Mouse (Mus musculus) bone marrow macrophage, adult 2 months (primary cell): ENCODE results near the gene Pde4c.

ENCODE experiments used
- CTCF ChIP-seq: IDR thresholded peaks from 2 replicates; pipeline ENCODE4 v1.5.1; 2012; ENCODE audit warnings: low read depth, mild to moderate bottlenecking, low read length, moderate library complexity
- POLR2A ChIP-seq: IDR thresholded peaks from 2 replicates; pipeline ENCODE4 v1.6.1; 2012; ENCODE audit warnings: mild to moderate bottlenecking, low read depth, low read length, borderline replicate concordance

- TF ChIP-seq CTCF (no peak), POLR2A (no peak)
Observed at GRCm38 (mm10) chr8:70691230-70691629, 32.3 kb upstream of the Pde4c start.
